Mouse (Mus musculus) left cerebral cortex, adult 18-20 months (tissue): ENCODE measurements around the gene Cd300e. TPM values are rescaled to one million over a fixed set of nuclear protein-coding genes. Genes with fewer than 3 reads are reported as not detected.

Source experiments
- DNase-seq, 2 experiments: peaks; one replicate each; pipeline ENCODE4 v3.0.0; 2021 to 2022; ENCODE audit warnings: low spot score in 2 of 2, mixed read lengths in 1 of 2
- long read RNA-seq, 2 experiments: library from polyadenylated mRNA; stranded (forward); transcript quantifications; one replicate each; pipeline ENCODE4 v2.0.0; 2021
- total RNA-seq, 2 experiments: library from RNA; stranded (reverse); gene quantifications; 2 replicates each; pipeline ENCODE4 v1.2.3; 2021

Gene Cd300e
- total RNA-seq = not detected
- long read RNA-seq, experiment 1, partial matches to known transcripts = 0 of 1 reads
- long read RNA-seq, experiment 1, other reads (novel, unspliced or antisense) = 1 of 1 reads
- long read RNA-seq, experiment 2 = 0 reads

DNA sequence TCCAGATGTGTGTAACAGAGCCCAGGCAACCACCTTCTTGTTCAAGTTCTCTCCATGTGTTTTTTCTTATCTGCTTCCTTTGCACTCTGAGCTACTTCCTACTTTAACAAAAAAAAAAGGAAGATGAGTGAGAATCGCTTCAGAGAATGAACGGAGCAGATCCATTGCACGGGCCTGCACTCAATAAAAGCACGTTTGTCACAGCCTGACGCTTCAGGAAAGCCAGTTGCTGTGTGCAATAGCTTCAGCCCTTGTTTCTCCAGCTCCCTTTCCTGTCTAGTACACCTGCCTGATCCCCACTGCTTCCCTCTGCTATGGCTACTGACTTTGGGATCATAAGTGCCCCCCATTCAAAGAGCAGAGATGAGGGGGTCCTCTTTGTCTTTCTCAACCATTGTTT, at the start of gene Cd300e:
Gene Cd300e (minus strand): TSS at position 101 of the 400 bp plus-strand sequence.
- no peak for DNase-seq

DNA sequence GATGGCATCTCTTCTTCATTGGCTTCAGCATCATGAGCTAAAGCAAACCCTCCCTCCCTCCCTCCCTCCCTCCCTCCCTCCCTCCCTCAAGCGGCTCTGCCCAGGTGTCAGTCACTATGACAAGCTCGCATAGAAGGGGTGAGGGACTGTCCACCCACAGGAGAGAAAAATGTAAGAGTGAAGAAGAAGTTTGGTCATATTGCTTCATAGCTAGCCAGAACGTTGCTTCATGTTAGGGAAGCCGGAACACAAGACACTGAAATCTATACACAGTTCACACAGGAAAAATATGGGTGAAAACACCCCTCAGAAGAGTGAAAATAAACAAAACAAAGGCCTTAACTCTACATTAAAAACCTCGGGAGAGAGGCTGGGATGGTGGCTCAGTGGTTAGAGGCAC, 48.3 kb upstream of the Cd300e start:
- DNase-seq = no peak

DNA sequence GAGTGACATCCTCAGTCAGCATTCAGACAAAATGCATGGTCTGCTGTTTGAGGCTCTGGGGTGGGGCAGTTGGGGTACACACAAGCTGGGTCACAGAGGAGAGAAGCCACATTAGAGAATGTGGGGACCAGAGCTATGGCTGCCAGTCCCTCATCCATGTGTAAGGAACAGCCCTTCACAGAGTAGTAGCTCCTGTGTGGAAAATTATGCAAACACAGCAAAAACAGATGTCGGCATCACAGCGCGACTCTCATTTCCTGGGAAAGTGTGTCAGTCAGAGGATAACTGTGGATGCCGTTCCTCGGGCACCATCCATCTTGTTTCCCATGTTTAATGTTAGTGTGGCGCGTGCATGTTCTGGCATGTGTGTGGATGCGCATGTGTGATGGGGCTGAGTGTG, 46.2 kb upstream of the Cd300e start:
- no peak for DNase-seq

DNA sequence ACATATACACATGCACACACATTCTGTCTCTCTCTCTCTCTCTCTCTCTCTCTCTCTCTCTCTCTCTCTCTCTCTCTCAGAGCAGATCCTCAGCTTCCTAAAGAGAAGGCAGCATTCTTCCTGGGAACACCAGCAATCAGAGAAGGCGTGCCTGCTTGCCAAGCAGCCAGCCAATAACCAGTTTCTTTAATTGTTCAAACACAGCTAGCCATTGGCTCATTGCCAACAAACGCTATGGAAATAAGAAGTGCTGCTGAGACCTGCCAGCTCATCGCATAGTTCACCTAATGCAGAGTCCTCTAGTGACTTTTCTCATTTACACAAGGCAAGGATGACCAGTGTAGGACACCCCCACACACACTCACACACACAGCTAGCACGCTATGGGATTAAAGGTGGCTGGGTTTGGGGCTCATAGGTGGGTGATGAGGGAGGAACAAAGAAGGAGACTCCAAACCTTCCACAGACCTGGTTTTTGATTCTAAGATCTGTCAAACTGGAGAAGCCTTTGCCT, 45.5 kb upstream of the Cd300e start:
- no peak for DNase-seq

DNA sequence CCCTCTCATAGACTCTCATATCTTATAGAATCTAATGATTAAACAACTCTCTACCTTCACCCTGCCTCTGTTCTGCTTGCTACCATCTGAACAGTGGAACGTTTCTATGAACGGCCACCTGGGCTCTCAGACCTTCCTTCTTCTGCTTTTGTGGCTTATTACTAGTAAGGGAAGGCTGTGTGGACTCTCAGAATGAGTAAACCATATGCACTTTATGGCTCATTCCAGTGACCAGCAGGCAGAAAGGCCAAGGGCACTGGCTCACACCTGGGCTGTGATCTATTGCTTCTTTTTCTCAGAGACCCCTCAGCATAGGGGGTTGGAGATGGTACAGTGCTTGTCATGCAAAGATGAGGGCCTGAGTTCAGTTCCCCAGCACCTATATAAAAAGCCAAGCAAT, 44.7 kb upstream of the Cd300e start:
- no peak for DNase-seq

DNA sequence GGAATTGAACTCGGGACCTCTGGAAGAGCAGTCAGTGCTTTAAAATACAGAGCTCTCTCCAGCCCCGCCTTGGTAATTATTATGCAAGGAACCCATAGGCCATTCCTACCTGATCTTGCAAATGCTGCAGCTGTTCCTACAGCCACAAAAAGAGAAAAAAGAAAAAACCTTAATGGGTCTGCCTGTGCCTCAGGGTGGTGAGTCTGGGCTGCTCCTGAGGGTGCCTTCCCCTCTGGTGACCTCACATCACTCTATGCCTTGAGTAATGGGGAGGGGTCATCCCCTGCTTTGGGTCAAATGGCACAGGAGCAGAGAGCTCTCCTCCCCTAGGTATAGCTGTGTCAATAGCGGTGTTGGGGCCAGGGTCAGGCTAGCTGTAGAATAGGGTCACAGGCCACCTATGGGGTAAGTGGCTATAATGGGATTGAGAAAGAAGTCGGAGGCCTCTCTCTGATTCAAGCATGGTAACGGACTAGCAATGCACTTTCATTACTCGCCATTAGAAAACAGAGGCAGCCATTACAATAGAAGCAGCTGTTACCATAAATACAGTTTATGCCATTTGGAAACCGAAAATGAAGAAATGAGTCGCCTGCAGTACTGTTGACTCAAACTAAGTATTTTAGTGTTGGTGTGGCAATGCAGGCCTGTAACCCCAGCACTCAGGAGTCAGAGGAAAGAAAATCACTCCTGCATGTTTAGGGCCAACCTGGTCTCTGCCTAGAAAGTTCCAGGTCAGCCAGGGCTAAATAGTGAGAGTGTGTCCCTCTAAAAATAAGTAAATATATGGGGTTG, 43.0 kb upstream of the Cd300e start:
- no peak for DNase-seq

DNA sequence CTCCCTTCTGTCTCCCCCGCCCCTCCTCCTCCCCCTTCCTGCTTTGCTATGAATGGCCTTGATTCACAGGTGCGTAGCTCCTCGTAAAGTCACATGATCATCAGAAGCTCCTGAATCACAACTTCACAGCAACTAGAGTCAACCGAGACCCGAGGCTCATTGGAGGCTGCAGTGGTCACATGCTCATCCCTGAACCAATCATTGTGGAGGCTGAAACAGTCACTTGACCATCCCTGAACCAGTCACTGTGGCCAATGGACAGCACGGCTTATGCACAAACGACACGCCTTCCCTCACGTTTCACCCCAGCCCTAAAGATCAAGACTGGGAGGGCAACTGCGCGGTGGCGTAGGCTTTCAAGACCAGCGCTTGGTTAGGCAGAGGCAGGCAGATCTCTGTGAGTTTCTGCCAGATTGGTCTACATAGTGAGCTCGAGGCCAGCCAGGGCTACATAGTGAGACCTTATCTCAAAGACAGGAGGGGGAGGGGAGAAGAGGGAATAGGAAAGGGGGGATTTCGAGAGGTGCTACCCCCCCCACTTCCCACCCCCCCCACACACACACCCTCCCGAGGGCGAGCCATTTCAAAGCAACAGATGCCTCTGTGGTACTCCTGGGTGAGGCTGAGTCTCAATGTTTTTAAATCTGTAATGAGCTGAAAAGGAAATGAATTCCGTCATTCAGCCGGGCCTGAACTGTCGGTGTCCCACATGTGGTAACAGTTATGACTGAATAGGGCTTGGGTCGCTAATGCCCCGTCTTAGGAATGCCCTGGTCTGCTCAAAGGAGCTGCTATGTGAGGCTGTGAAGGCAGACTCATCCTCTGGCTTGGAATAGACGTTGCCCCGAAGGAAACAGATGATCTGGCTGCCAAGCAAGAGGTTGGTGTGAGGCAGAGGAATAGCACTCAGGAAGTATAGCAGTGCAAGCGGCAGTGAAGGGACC, 41.8 kb upstream of the Cd300e start:
- no peak for DNase-seq

DNA sequence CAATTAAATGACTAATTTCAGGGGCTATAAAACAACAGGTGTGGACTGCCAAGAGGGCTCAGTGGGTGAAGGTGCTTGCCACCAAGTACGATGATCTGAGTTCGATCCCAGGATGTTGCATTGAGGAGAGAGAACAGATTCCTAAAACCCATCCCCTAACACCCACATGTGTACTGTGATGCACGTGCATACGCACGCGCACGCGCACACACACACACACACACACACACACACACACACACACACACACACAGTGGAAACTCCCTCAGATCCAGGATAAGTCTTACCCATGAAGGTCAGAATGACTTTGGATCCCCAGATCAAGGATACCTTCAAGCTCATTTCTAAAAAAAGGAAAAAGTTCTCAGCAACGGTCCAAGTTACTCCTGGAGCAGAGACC, 40.1 kb upstream of the Cd300e start:
- no peak for DNase-seq

DNA sequence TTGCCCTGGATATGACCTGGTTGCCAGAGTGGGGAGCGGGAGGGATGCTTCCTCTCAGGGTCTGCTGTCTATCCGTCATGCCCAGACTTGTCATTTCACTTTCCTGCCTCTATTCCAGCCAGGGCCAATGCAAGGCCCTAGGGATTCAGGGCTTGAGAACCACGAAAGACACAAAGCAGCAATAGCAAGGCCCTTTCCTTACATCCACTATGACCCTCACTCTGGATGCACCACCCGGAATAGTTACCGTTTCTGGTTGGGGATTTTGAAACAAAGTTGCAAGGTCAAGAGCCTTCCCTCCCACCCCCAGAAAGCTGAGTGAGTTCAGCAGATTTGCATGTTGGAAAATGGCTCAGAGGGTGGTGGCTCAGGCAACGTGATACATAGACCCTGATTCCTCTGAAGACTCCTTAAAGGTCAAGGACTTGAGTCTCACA, 39.7 kb upstream of the Cd300e start:
- DNase-seq = no peak

DNA sequence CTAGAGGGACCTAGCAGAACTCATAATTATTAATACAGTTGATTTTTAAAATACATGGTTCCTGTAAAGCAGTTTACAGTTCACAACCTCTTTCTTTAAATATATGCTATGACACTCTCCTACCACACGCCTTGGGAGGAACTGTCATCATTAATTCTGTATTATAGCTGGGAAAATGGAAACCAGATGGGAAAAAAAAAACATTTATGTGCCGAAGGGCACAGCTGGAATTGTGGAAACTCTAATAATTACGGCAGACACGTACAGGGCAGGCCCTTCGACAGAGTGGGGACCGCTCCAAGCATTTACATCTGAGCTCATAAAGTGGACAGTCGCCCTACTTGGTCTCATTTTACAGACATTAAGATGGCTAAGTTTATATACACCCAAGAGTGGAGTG, 38.8 kb upstream of the Cd300e start:
- DNase-seq = no peak

DNA sequence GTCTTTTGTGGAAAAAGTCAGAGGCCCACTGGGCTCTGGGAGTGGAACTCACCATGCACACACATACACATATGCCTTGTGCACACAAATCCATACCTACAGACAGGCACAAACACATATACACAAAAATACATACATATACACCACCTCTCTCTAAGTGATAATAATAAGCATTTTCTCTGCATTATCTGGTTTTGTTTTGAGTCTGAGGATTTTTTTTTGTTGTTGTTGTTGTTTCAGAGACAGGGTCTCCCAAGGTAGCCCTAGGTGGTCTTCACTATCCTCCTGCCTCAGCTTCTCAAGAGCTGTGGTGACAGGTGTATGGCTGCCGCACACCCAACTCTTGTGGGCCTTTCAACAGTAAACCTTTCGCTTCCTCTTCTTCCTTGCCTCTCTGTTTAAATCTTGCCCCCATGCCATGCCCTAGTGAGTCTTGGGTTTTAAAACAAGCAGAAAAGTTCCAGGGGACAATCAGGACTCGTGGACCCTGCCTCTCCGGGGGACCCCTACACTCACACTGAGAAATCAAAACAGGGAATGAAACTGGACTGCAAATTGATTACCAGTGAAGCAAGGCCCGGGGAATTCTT, 38.1 kb upstream of the Cd300e start:
- DNase-seq = no peak

DNA sequence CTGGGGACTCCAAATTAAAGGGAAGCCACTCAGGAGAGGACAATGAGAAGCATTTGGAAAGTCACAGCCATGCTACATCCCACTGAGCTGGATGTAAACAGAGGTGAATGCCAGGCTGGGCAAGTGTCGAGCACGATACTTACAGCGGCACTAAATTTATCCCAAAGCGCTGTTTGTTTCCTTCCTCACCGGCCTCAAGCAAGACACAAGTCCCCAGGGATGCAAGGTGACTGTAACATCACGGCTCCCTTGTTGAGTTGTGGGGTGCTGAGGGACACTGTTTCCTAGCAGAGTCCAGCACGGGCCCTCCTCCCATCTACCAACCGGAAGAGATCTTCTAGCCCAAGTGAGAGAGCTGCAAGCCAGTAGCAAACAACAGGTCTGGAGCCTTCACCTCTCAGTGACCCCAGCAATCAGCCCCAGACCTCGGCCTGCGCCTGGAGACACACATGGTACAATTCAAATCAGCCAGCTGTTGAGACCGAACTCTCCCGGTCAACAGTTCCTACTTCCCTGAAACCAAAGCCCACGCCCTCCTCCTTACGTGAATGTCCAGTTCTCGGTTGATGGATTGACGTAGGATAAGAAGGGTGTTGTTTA, 37.4 kb upstream of the Cd300e start:
- no peak for DNase-seq

DNA sequence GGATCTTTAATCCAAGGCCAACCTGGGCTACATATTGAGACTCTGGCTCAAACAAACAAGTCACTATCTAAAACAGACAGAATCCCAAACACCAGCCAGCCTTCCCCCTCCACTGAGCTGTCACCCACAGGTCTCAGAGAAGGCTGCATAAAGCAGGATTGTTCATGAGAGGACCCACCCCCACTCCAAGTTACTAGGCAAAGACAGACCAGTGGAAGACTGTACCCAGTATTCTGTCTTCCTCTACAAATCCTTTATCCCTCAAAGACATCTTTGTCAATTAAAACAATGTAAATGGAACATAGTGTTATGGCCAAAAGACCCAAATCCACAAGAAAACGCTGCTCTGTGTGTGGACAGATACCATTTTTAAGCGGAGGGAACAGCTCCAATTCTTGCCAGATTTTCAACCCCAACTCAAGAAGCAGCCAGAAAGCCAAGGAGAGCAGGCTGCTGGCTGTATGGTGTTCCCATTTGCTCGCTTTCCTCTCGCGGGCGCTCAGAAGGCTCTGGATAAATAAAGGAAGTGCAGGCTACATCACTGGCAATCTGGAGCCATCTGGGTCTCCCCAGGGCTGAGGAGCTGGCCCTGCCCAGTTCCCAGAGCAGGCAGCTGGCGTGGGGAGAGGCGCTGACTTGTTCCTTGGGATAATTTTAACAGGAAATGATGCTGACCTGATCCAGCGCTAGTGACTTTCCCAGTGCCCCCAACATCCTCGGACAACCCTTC, 36.4 kb upstream of the Cd300e start:
- peak in 1 of 2 experiments; percentile 5 for DNase-seq

DNA sequence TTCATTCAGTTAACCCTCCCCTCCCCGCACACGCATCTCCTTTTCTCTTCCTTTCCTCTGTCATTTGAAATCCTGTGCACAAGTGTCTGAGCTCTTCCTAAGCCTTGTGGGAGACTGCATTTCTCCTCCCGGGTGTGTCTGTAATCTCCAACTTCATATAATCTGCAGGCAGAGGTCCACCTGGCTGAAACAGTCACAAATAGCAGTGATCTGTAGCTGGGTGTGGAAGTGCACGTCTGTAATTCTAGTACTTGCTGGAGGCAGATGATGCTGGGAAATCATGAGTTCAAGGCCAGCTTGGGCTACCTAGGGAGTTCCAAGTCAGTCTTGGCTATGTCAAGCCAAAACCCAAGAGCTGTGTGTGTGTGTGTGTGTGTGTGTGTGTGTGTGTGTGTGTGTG, 30.2 kb upstream of the Cd300e start:
- no peak for DNase-seq

DNA sequence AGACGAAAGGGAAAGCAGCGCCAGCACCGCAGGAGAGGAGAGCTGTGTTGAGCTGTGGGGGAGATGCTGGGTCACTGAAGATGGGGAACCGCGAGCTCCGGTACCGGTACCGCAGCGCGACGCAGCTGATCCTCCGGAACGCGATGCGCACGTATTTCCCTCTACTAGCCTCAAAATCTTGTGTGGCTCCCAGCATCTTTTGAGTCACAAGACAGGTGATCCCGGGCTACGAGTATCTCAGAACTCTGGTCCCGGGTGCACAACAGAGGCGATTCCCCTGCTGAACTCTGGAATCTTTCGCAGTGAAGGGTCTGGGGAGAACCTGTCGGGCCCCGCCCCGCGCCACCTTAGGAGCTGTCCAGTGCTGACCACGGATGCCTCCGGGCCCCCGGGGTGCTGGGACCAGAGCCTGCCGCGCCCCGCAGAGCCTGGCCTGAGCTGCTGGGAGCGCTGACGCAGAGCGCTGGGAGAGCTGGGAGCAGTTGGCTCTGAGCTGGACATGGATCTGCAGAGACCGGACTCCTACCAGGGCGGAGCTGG, 29.5 kb upstream of the Cd300e start, which contains the start of gene Rab37:
Gene Rab37 (plus strand): TSS at position 70 of the 540 bp plus-strand sequence.
- peak; percentile 18 to 20 for DNase-seq

DNA sequence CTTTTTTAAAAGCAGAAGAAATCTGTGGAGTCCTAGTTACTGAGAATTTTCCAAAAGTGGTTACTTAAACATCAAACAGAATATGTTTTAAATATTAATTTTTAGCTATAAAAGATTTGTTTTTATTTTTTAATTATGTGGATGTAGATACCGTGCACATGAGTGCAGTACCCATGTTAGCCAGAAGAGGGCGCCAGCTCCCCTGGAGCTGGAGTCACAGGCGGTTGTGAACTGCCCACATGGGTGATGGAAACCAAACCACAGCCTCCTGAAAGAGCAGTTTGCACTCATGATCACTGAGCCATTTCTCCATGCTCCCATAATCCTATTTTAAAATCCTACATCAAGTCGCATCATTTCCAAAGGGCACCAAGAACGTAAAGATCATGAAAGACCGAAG, 27.9 kb upstream of the Cd300e start:
- no peak for DNase-seq

DNA sequence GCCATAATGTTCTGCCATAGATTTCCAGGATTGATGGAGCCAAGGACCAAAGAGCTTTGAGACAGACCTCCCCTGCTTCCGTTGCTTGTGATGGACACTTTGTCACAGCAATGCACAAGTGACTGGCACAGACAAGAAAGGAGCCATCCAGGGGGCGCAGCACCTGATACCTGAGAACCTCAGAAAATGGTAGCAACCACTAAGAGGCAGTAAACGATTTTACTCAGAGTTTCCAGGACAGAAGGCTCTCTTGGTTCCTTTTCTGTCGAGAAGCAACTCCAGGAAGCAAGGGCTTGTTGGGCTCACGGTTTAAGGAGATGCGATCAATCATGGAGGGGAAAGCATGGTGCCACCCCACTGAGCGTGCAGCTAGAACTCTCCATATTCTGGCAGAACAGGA, 24.2 kb upstream of the Cd300e start:
- DNase-seq = no peak

DNA sequence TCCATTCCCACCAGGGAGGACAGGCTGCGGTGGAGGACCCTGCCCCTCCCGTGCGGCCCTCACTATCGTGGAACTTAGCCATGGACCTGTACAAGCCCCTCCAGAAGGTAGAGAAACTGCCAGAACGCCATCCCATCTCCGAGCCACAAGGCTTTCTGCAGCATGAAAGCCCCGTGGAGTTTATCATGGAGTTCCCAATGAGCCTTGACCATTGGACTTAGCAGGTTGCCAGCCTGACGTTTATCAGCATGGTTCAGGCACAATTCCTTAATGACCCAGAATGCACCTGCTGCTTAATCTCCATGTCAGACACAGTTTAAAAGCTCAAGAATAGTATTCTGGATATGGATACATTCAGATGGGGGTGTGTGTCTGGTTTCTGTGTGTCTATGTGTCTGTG, 23.1 kb upstream of the Cd300e start:
- no peak for DNase-seq

DNA sequence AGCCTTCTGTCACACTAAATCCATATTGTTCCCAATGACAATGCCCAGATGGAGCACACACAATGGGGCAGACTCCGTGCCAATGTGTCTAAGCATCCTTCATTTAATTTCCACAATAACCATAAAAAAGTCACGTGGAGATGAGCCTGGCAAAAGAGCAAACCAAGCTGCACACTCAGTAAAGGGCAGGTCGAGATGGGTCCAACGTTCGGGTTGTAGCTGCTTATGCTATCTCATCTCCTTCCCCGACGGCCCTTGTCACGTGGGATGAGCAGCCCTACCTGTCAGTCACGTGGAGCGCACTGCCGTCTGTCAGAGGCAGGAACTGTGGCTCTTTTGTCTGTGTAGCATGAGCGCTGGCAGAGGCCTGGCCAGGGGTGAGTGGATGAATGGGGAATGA, 22.6 kb upstream of the Cd300e start:
- DNase-seq = no peak
